Mouse (Mus musculus) left cerebral cortex, adult 8-10 months (tissue): ENCODE measurements around the gene Bmp8b. TPM values are rescaled to one million over a fixed set of nuclear protein-coding genes. Genes with fewer than 3 reads are reported as not detected.

Experiments used
- total RNA-seq, 4 experiments: library from RNA; stranded (reverse); gene quantifications; 2 replicates each; pipeline ENCODE4 v1.2.4; 2022

Bmp8b gene
- total RNA-seq, 4 experiments from 2014 or later, result 0.16 to 0.19 (median 0.19) TPM; not detected in 1

Other genes with a start within 250 kb of the Bmp8b start
- 100 to 1,000 TPM; 300 to 310 (median 302) TPM for gene Cap1, start 219.1 kb upstream of the Bmp8b start, total RNA-seq
- 10 to 100 TPM; 16.4 to 24.8 (median 20.1) TPM for gene Mfsd2a, start 144.0 kb upstream of the Bmp8b start, total RNA-seq
- 10 to 100 TPM; 12.1 to 13.1 (median 12.4) TPM for gene Mycl, start 109.5 kb upstream of the Bmp8b start, total RNA-seq
- 10 to 100 TPM; 16.0 to 20.3 (median 18.8) TPM for gene Trit1, start 88.6 kb upstream of the Bmp8b start, total RNA-seq
- gene Oxct2b, start 11.1 kb downstream of the Bmp8b start, total RNA-seq, result under 1 TPM in 3 of 4 experiments, not detected in 1; 0.22 to 0.46 (median 0.27) TPM
- gene Ppie, start 34.8 kb downstream of the Bmp8b start, total RNA-seq, result 10 to 100 TPM; 19.4 to 21.0 (median 20.2) TPM
- 100 to 1,000 TPM; 419 to 526 (median 447) TPM for gene Hpcal4, start 78.1 kb downstream of the Bmp8b start, total RNA-seq
- 10 to 100 TPM; 10.1 to 14.5 (median 12.5) TPM for gene Nt5c1a, start 96.3 kb downstream of the Bmp8b start, total RNA-seq
- 1 to 10 TPM; 3.9 to 6.5 (median 5.9) TPM for gene Heyl, start 128.4 kb downstream of the Bmp8b start, total RNA-seq
- 10 to 100 TPM; 40.2 to 43.2 (median 42.4) TPM for gene Pabpc4, start 157.2 kb downstream of the Bmp8b start, total RNA-seq
- under 1 TPM in 2 of 4 experiments, not detected in 2; 0.20 to 0.26 TPM for gene Oxct2a, start 218.5 kb downstream of the Bmp8b start, total RNA-seq
- gene Bmp8a, start 238.1 kb downstream of the Bmp8b start, total RNA-seq, result not detected